Mouse (Mus musculus): Measurements from ENCODE around the gene Stub1. TPM values are rescaled to one million over a fixed set of nuclear protein-coding genes. Genes with fewer than 3 reads are reported as not detected.
A peak's percentile ranks its signal among the peaks of the same experiment; 100 is the strongest.

Stub1 gene
- polyA plus RNA-seq, 1 experiment: 190 TPM

- Histone ChIP-seq H3K36me3 (ENCODE audit: control insufficient read depth, insufficient read depth, low read length) (peaks cover 24% of the 10 kb centered on the region), H3K4me1 (replicated peaks; ENCODE audit: control insufficient read depth, insufficient read depth, low read length) (peaks cover 17% of the 10 kb centered on the region), H3K27ac (ENCODE audit: control insufficient read depth, insufficient read depth, low read length) (peak within 1 kb of the TSS; percentile 71), H3K27me3 (ENCODE audit: control insufficient read depth, insufficient read depth, low read length) (no peaks in the 10 kb centered on the region), H3K4me3 (ENCODE audit: control insufficient read depth, insufficient read depth, low read length) (peak within 1 kb of the TSS; percentile 87)
- DNase-seq: peak; percentile 97
- WGBS: under 1% methylated on average over 21 of the region's 21 CpGs
- TF ChIP-seq POLR2A (IDR thresholded peaks at IDR 0.05; ENCODE audit: control insufficient read depth, extremely low read depth, insufficient read depth, low read length, poor library complexity) (peak; percentile 78), CTCF (IDR thresholded peaks at IDR 0.05; ENCODE audit: borderline replicate concordance, control insufficient read depth, extremely low read depth, insufficient read depth, low read length, poor library complexity) (peak; percentile 65; the same call in 1 of the 2 replicates)
These were observed 11.2 kb upstream of the Stub1 start, which contains the start of gene Rhot2 for GRCm38 (mm10) chr17:25844396-25844901. TSS of gene Rhot2 (minus strand) at chr17:25844851.

- no peak for DNase-seq
- H3K4me3 ChIP-seq (ENCODE audit: control insufficient read depth, insufficient read depth, low read length): peak overlapping the region; percentile 87
- no peak for TF ChIP-seq POLR2A (IDR thresholded peaks at IDR 0.05; ENCODE audit: control insufficient read depth, extremely low read depth, insufficient read depth, low read length, poor library complexity)
- no peak for TF ChIP-seq CTCF (IDR thresholded peaks at IDR 0.05; ENCODE audit: borderline replicate concordance, control insufficient read depth, extremely low read depth, insufficient read depth, low read length, poor library complexity)
- peaks cover 31% of the 10 kb centered on the region for H3K36me3 ChIP-seq (ENCODE audit: control insufficient read depth, insufficient read depth, low read length)
- 0 out of 2 replicates have a peak overlapping the region, but pooled peaks have one; percentile 18 for H3K27ac ChIP-seq (ENCODE audit: control insufficient read depth, insufficient read depth, low read length)
- no peaks in the 10 kb centered on the region for H3K27me3 ChIP-seq (ENCODE audit: control insufficient read depth, insufficient read depth, low read length)
- peaks cover 17% of the 10 kb centered on the region for H3K4me1 ChIP-seq (replicated peaks; ENCODE audit: control insufficient read depth, insufficient read depth, low read length)
- 3% methylated on average over 37 of the region's 38 CpGs for WGBS
These were observed 10.6 kb upstream of the Stub1 start for GRCm38 (mm10) chr17:25843636-25844395.

- WGBS: 90% methylated on average over 4 of the region's 4 CpGs
- Histone ChIP-seq H3K27me3 (ENCODE audit: control insufficient read depth, insufficient read depth, low read length) (no peaks in the 10 kb centered on the region), H3K27ac (ENCODE audit: control insufficient read depth, insufficient read depth, low read length) (no peak overlapping the region), H3K36me3 (ENCODE audit: control insufficient read depth, insufficient read depth, low read length) (peaks cover 35% of the 10 kb centered on the region), H3K4me3 (ENCODE audit: control insufficient read depth, insufficient read depth, low read length) (no peak overlapping the region; the same call in 1 of the 2 replicates), H3K4me1 (replicated peaks; ENCODE audit: control insufficient read depth, insufficient read depth, low read length) (peaks cover 17% of the 10 kb centered on the region)
- no peak for TF ChIP-seq POLR2A (IDR thresholded peaks at IDR 0.05; ENCODE audit: control insufficient read depth, extremely low read depth, insufficient read depth, low read length, poor library complexity)
- TF ChIP-seq CTCF (IDR thresholded peaks at IDR 0.05; ENCODE audit: borderline replicate concordance, control insufficient read depth, extremely low read depth, insufficient read depth, low read length, poor library complexity): no peak
- DNase-seq: no peak
These were observed 9.9 kb upstream of the Stub1 start for GRCm38 (mm10) chr17:25843122-25843521.

- TF ChIP-seq POLR2A (IDR thresholded peaks at IDR 0.05; ENCODE audit: control insufficient read depth, extremely low read depth, insufficient read depth, low read length, poor library complexity) (no peak), CTCF (IDR thresholded peaks at IDR 0.05; ENCODE audit: borderline replicate concordance, control insufficient read depth, extremely low read depth, insufficient read depth, low read length, poor library complexity) (no peak)
- no peak for DNase-seq
- Histone ChIP-seq H3K27ac (ENCODE audit: control insufficient read depth, insufficient read depth, low read length) (no peak overlapping the region), H3K27me3 (ENCODE audit: control insufficient read depth, insufficient read depth, low read length) (no peaks in the 10 kb centered on the region), H3K4me1 (replicated peaks; ENCODE audit: control insufficient read depth, insufficient read depth, low read length) (peaks cover 19% of the 10 kb centered on the region), H3K36me3 (ENCODE audit: control insufficient read depth, insufficient read depth, low read length) (peaks cover 36% of the 10 kb centered on the region), H3K4me3 (ENCODE audit: control insufficient read depth, insufficient read depth, low read length) (no peak overlapping the region)
- 95% methylated on average over 3 of the region's 3 CpGs for WGBS
These were observed 9.3 kb upstream of the Stub1 start for GRCm38 (mm10) chr17:25842509-25842908.

GRCm38 (mm10) chr17:25841117-25841880 is 8.1 kb upstream of the Stub1 start, which contains the start of gene Gm20683:
TSS of gene Gm20683 (minus strand) at chr17:25841763.
- H3K27me3 ChIP-seq (ENCODE audit: control insufficient read depth, insufficient read depth, low read length): no peaks in the 10 kb centered on the region
- peaks cover 36% of the 10 kb centered on the region for H3K36me3 ChIP-seq (ENCODE audit: control insufficient read depth, insufficient read depth, low read length)
- no peak within 1 kb of the TSS for H3K27ac ChIP-seq (ENCODE audit: control insufficient read depth, insufficient read depth, low read length)
- 97% methylated on average over 22 of the region's 22 CpGs for WGBS
- H3K4me1 ChIP-seq (replicated peaks; ENCODE audit: control insufficient read depth, insufficient read depth, low read length): peaks cover 31% of the 10 kb centered on the region
- H3K4me3 ChIP-seq (ENCODE audit: control insufficient read depth, insufficient read depth, low read length): no peak within 1 kb of the TSS
- TF ChIP-seq CTCF (IDR thresholded peaks at IDR 0.05; ENCODE audit: borderline replicate concordance, control insufficient read depth, extremely low read depth, insufficient read depth, low read length, poor library complexity): no peak
- TF ChIP-seq POLR2A (IDR thresholded peaks at IDR 0.05; ENCODE audit: control insufficient read depth, extremely low read depth, insufficient read depth, low read length, poor library complexity): no peak
- DNase-seq: no peak

- DNase-seq: no peak
- H3K27me3 ChIP-seq (ENCODE audit: control insufficient read depth, insufficient read depth, low read length): no peaks in the 10 kb centered on the region
- peaks cover 33% of the 10 kb centered on the region for H3K4me1 ChIP-seq (replicated peaks; ENCODE audit: control insufficient read depth, insufficient read depth, low read length)
- WGBS: 99% methylated on average over 6 of the region's 6 CpGs
- peaks cover 36% of the 10 kb centered on the region for H3K36me3 ChIP-seq (ENCODE audit: control insufficient read depth, insufficient read depth, low read length)
- no peak overlapping the region for H3K4me3 ChIP-seq (ENCODE audit: control insufficient read depth, insufficient read depth, low read length)
- H3K27ac ChIP-seq (ENCODE audit: control insufficient read depth, insufficient read depth, low read length): no peak overlapping the region
- TF ChIP-seq CTCF (IDR thresholded peaks at IDR 0.05; ENCODE audit: borderline replicate concordance, control insufficient read depth, extremely low read depth, insufficient read depth, low read length, poor library complexity): no peak
- no peak for TF ChIP-seq POLR2A (IDR thresholded peaks at IDR 0.05; ENCODE audit: control insufficient read depth, extremely low read depth, insufficient read depth, low read length, poor library complexity)
These were observed 7.3 kb upstream of the Stub1 start for GRCm38 (mm10) chr17:25840519-25840918.

Data from thymus, adult 2 months (tissue).